Mouse (Mus musculus) heart, postnatal 4 days (tissue): Measurements from ENCODE around the gene Ndufs5. TPM values are rescaled to one million over a fixed set of nuclear protein-coding genes. Genes with fewer than 3 reads are reported as not detected.

Experiments
- total RNA-seq, 2 experiments: library from RNA; stranded (reverse); gene quantifications; 2 replicates each; pipeline ENCODE4 v1.2.3; 2021

Ndufs5 gene
- total RNA-seq, 2 experiments from 2014 or later = 273 to 301 TPM

Other genes with a start within 250 kb of the Ndufs5 start
- gene Macf1, start 33.8 kb downstream of the Ndufs5 start, total RNA-seq = 100 to 1,000 TPM; 431 to 441 TPM
- gene Akirin1, start 32.1 kb upstream of the Ndufs5 start, total RNA-seq = 10 to 100 TPM; 46.2 to 46.7 TPM
- gene Rhbdl2, start 69.7 kb upstream of the Ndufs5 start, total RNA-seq = under 1 TPM; 0.41 to 0.77 TPM
- not detected for gene 4933427I04Rik, start 141.5 kb upstream of the Ndufs5 start, total RNA-seq
- gene Mycbp, start 186.6 kb upstream of the Ndufs5 start, total RNA-seq = 10 to 100 TPM; 28.9 to 31.2 TPM
- 10 to 100 TPM; 50.8 to 52.6 TPM for gene Rragc, start 199.2 kb upstream of the Ndufs5 start, total RNA-seq
- not detected for gene 4930535I16Rik, start 199.8 kb upstream of the Ndufs5 start, total RNA-seq